Mouse (Mus musculus) neutrophil, adult 5-6 weeks (primary cell): ENCODE measurements around the gene Sspo. TPM values are rescaled to one million over a fixed set of nuclear protein-coding genes. Genes with fewer than 3 reads are reported as not detected.
A peak's percentile ranks its signal among the peaks of the same experiment; 100 is the strongest.

Source experiments
- ATAC-seq: fragments of 151-379, 151-347 bp; 2 replicates; pipeline ENCODE4 v1.8.0; 2017; ENCODE audit warnings: mild to moderate bottlenecking, moderate TSS enrichment; ENCODE audit not compliant: insufficient number of reproducible peaks, poor library complexity, low FRiP score, severe bottlenecking; ENCODE audit errors: extremely low read depth
- total RNA-seq: library from RNA; stranded (forward); fragments of 200-1000 nt; gene quantifications from 2 replicates; pipeline ENCODE4 v1.2.3, GENCODE M21; 2017

Sspo gene
- total RNA-seq, 1 experiment from 2014 or later = not detected

GRCm38 (mm10) chr6:48530862-48531261 lies 82.8 kb downstream of the Sspo start:
- no peak for ATAC-seq

DNA sequence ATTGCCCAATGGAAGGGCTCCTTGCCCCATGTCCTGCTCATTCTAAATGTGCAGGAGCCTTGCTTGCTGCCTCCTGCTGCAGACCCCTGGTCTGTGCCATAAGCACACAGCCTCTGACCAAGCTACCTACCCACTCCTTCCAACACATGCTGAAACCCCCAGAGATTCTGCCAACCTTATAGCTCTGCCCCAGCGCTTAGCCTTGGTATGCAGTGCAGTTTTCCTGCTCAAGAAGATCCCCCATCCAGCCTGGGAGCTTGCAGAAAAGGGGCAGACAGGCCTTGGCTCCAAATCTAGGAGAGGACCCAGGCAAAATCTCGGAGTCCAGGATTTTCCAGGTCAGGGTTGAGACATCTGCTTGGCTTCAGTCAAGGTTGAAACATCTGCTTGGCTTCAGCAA lies 85.4 kb downstream of the Sspo start:
- ATAC-seq = no peak

DNA sequence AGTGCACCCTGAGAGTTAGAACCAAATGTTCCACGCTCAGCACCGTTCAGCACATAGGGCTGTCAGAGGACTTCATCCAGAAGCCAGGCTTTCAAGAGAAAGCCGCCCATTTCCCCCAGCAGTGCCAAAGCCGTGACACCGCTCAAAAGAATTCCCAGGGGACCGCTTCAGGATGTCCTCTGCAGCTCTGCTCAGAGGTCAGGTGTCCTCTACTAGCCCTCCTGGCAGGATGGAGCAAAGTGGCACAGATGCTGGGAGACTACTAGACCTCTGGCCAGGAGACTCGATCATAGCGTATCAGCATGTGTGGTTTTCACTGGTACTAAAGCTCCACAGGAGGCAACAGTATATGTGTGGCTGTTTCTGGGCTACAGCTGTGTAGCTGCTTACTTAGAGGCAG lies 86.9 kb downstream of the Sspo start:
- no peak for ATAC-seq

DNA sequence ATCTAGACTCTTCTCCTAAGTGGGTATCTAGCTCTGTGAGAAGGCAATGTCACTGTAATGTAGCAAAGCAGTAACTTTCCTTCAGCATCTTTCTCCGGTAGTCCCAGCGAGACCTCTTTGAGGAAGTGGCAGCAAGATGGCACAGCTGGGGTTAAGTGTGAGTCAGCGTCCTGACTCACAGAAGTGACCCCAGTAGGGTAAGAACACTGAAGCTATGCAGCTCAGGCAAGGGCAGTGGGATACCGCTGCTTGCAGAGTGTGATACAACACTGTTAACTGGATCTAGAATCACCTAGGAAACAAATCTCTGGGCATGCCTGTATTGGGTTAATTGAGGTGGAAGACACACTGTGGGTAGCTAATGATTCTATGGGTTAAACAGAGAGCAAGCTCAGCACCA lies 88.1 kb downstream of the Sspo start:
- no peak for ATAC-seq

- ATAC-seq = no peak
These were observed 89.3 kb downstream of the Sspo start, which contains the start of gene Atp6v0e2 for GRCm38 (mm10) chr6:48537105-48537954. TSS of gene Atp6v0e2 (plus strand) at chr6:48537615.

GRCm38 (mm10) chr6:48538841-48539737 lies 91.1 kb downstream of the Sspo start:
- ATAC-seq = peak; percentile 62; the same call in 1 of the 2 replicates

- no peak for ATAC-seq
These were observed 91.8 kb downstream of the Sspo start for GRCm38 (mm10) chr6:48539860-48540259.

DNA sequence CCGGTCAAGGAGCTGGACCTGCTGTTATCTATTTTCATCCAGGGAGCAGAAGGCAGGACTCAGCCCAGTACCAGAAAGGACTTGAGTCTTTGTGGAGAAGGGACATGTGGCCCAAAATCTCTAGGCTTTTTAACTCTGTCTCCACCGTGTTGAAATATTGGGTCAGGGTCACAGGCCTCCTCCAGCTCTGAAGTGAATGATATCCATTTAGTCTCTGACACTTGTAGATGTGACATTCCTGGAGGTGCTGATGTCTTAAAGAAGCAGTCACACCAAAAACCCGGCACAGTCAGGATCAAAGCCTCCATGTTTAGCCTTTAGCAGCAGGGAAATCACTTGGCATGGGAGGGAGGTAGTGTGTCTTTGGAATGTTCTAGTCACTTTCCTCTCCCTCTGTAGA lies 92.7 kb downstream of the Sspo start:
- no peak for ATAC-seq

DNA sequence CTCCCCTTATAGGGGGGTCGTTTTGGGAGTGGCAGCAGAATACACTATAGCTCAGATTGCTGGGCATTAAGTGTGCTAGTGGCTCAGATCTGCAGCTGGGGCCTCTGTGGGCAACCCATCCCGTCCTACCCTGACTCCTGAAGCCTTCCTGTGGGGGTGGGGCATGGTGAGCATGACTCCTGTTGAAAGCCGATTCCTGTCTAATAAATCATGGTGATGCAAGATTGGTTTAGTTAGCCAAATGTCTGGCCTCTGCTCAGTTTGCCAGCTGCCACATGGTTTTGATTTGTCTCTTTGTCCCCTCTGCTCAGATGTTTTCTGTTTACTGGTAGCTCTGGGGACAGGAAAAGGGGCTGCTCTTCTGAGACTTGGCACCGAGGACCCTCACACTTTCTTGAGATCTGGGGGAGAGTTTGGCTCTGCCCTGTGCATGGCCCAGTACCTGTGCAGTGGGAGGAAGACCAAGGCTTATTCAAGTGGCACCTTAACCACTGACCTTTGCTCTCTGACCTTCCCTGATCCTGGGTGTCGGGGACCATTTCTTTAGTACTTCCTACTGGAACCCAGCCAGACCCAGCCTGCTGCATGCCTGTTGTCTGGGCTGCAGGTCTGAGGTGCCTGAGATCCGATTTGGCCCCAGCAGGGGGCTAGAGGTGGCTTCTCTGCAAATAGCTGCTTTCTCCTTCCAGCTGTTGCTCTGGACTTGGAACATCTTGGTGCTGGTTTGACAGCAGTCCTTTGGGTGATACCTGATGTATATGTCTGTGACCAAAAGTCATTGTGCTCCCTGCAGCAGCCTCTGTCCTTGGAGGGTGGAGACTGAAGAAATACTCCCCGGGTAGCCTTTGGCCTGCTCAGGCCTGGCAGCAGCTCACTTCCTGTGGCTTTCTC lies 93.8 kb downstream of the Sspo start:
- ATAC-seq = no peak

GRCm38 (mm10) chr6:48542631-48543030 lies 94.6 kb downstream of the Sspo start:
- no peak for ATAC-seq

DNA sequence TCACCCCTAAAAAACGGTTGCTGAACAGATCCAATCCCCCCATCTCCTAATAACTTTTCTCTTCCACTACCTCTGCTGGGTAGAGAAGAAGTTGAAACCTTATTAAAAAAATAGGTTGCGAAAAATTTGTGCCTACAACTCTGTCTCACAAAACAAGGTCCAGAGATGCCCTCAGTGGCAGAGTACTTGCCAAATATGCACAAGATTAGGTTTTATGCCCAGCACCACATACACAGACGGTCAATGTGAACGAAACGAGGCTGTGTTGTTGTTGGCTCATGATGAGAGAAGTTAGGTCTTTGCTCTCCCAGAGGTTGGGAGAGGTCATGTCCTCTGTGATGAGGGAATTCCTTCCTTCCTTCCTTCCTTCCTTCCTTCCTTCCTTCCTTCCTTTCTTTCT lies 97.2 kb downstream of the Sspo start:
- no peak for ATAC-seq

DNA sequence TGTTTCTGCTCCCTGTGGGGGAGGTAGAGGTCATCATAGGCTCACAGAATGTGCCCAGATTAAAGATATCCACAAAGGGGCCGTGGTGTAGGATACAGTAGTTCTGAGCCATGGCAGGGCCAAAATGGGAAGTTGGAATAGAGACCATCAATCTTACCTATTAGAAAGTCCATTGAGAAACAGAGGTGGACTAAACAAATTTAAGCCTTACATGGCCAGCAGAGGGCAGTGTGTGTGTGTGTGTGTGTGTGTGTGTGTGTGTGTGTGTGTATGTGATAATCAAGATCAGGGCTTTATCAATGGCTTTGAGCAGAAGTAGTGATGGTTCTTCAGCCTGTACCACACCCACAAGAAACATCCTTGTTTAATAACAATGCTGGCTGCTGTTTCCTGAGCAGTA lies 98.2 kb downstream of the Sspo start:
- ATAC-seq = 0 out of 2 replicates have a peak, but pooled peaks have one; percentile 21

- no peak for ATAC-seq
These were observed 98.8 kb downstream of the Sspo start for GRCm38 (mm10) chr6:48546858-48547257.

- no peak for ATAC-seq
These were observed 100.3 kb downstream of the Sspo start for GRCm38 (mm10) chr6:48548314-48548713.

Other genes with a start within 250 kb of the Sspo start
- 14.5 and 15.5 TPM in 2 replicates for gene Krba1, start 52.6 kb upstream of the Sspo start, total RNA-seq
- 4.9 and 10.8 TPM in 2 replicates for gene Zfp467, start 2.4 kb upstream of the Sspo start, total RNA-seq
- 0.49 TPM in 1 of 2 replicates, not detected in the other for gene Atp6v0e2, start 89.4 kb downstream of the Sspo start, total RNA-seq
- 19.8 and 30.1 TPM in 2 replicates for gene Lrrc61, start 106.6 kb downstream of the Sspo start, total RNA-seq
- gene Rarres2, start 124.6 kb downstream of the Sspo start, total RNA-seq = 0.37 TPM in 1 of 2 replicates, not detected in the other
- not detected in 2 replicates for gene Gm45021, start 141.4 kb downstream of the Sspo start, total RNA-seq
- gene Repin1, start 145.7 kb downstream of the Sspo start, total RNA-seq = 2.9 and 3.1 TPM in 2 replicates
- gene Gm44965, start 145.7 kb downstream of the Sspo start, total RNA-seq = not detected in 2 replicates
- gene Zfp775, start 153.8 kb downstream of the Sspo start, total RNA-seq = 1.1 and 2.6 TPM in 2 replicates
- gene AI854703, start 178.5 kb downstream of the Sspo start, total RNA-seq = 0.12 and 0.35 TPM in 2 replicates
- 270 and 290 TPM in 2 replicates for gene Gimap8, start 199.0 kb downstream of the Sspo start, total RNA-seq
- 132 and 133 TPM in 2 replicates for gene Gimap9, start 227.9 kb downstream of the Sspo start, total RNA-seq
- 627 and 688 TPM in 2 replicates for gene Gimap4, start 236.3 kb downstream of the Sspo start, total RNA-seq